ENCODE assay signal across 9 mouse cellular contexts in the genomic region with DNA sequence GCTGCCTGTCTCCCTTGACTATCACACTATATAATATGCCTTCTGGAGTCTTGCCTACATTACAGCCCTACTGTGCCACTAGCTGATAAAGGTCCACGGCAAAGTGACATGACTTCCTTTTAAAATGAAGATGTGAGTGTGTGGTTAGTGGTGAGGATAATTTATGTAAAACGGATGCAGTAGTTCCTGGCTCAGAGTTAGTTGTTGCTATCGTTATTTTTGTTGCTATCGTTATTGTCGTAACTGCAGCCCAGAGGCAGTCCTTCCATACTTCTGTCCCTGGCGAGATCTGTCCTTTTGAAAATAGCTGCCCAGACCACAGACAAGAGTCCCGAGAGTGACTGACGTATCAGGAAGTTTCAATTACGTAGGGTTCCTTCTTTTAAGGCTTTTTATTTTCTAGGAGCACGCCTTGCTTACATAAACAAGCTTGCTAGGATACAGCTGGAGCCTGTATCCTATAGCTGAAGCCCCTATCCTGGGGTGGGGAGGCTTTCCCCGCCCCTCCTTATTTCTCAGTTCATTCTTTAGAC. TPM values are rescaled to one million over a fixed set of nuclear protein-coding genes. Genes with fewer than 3 reads are reported as not detected.
A peak's percentile ranks its signal among the peaks of the same experiment; 100 is the strongest.
DNase-seq lines count a peak whose midpoint lies in the region; ATAC-seq and TF ChIP-seq lines count a peak whose summit lies in the region.
"Had no signal": no experiment of that assay in that cellular context is flagged by ENCODE, and none has a peak within 500 bp of the region (broad histone marks: within the 10 kb centered on the region; RNA-seq: fewer than 3 reads in every experiment).

No protein-coding gene starts in this region.

- WGBS in heart, adult 2 months, result 30% methylated on average over 11 of the region's 11 CpGs
- WGBS in liver, embryonic 12.5 days (ENCODE audit: insufficient replicate concordance), result 19% methylated on average over 11 of the region's 11 CpGs

- H3K4me3 ChIP-seq in heart, adult 2 months, result no peak overlapping the region
- H3K4me3 ChIP-seq in testis, adult 2 months (ENCODE audit: control insufficient read depth, low read depth, low read length), result no peak overlapping the region
- H3K4me3 ChIP-seq in liver, embryonic 12.5 days, result peak overlapping the region; percentile 22

- peak overlapping the region; percentile 54 for H3K27ac ChIP-seq in heart, adult 2 months
- H3K27ac ChIP-seq in testis, adult 2 months (ENCODE audit: control insufficient read depth, insufficient read depth, low read depth, low read length), result 0 out of 2 replicates have a peak overlapping the region, but pooled peaks have one; percentile 19
- peak overlapping the region; percentile 76 for H3K27ac ChIP-seq in liver, embryonic 12.5 days

- H3K4me2 ChIP-seq in liver, embryonic 12.5 days, result peak overlapping the region; percentile 55

- H3K36me3 ChIP-seq in heart, adult 2 months (ENCODE audit: control insufficient read depth, insufficient read depth, low read length), result no peaks in the 10 kb centered on the region
- no peaks in the 10 kb centered on the region for H3K36me3 ChIP-seq in testis, adult 2 months (ENCODE audit: control insufficient read depth, insufficient read depth, low read length)
- peaks cover 9% of the 10 kb centered on the region; the same call in 1 of the 2 replicates for H3K36me3 ChIP-seq in liver, embryonic 12.5 days
- H3K36me3 ChIP-seq: G1E had no signal

- H3K4me1 ChIP-seq in heart, adult 2 months (ENCODE audit: control insufficient read depth, insufficient read depth, low read length), result peaks cover 4% of the 10 kb centered on the region
- peaks cover 3% of the 10 kb centered on the region for H3K4me1 ChIP-seq in testis, adult 2 months (ENCODE audit: control insufficient read depth, insufficient read depth, low read length)
- H3K4me1 ChIP-seq in liver, embryonic 12.5 days, result peaks cover 75% of the 10 kb centered on the region

- DNase-seq in heart, adult 2 months, result peak in 1 of 2 experiments; percentile 37
- no peak for DNase-seq in heart, postnatal 14 days
- DNase-seq in testis, postnatal 10 days (ENCODE audit: low spot score), result no peak
- DNase-seq in right cerebral cortex, postnatal 14 days, result no peak
- DNase-seq in gastrocnemius, postnatal 14 days, result no peak
- no peak for DNase-seq in layer of hippocampus, adult 11-12 months (ENCODE audit: low spot score)

- peak; percentile 74 for ATAC-seq in liver, embryonic 12.5 days

- H3K79me2 ChIP-seq in heart, adult 2 months (replicated peaks; ENCODE audit: control insufficient read depth, insufficient read depth, low read length), result no peaks in the 10 kb centered on the region

- intact Hi-C loops in heart, adult 2 months (cut with DNase I), result no loop called here
- intact Hi-C loops in heart, postnatal 14 days (cut with DNase I), result no loop called here
- intact Hi-C loops in gastrocnemius, postnatal 14 days (cut with DNase I; ENCODE audit: low total_unique reads), result no loop called here

- TF ChIP-seq EP300 in heart, adult 2 months (IDR thresholded peaks at IDR 0.05; ENCODE audit: insufficient read depth, low read depth, low read length), result no peak

- no peak for TF ChIP-seq CTCF in heart, adult 2 months (IDR thresholded peaks at IDR 0.05)
- TF ChIP-seq CTCF in testis, adult 2 months (IDR thresholded peaks at IDR 0.05; ENCODE audit: control insufficient read depth, insufficient read depth, insufficient replicate concordance, low read depth, low read length), result no peak

- no peak for TF ChIP-seq POLR2A in heart, adult 2 months (IDR thresholded peaks at IDR 0.05; ENCODE audit: insufficient read depth, low read depth, low read length)
- no peak for TF ChIP-seq POLR2A in testis, adult 2 months (IDR thresholded peaks at IDR 0.05; ENCODE audit: control insufficient read depth, low read depth, low read length)

- H3K9me3 ChIP-seq in liver, embryonic 12.5 days (replicated peaks), result no peaks in the 10 kb centered on the region

- no peak overlapping the region for H3K9ac ChIP-seq in heart, adult 2 months (ENCODE audit: low read depth, low read length)
- H3K9ac ChIP-seq in liver, embryonic 12.5 days, result peak overlapping the region; percentile 49

- H3K27me3 ChIP-seq in heart, adult 2 months (ENCODE audit: control insufficient read depth, insufficient read depth, low read length), result no peaks in the 10 kb centered on the region
- no peaks in the 10 kb centered on the region for H3K27me3 ChIP-seq in testis, adult 2 months (ENCODE audit: control insufficient read depth, insufficient read depth, low read length)
- H3K27me3 ChIP-seq in liver, embryonic 12.5 days (replicated peaks), result no peaks in the 10 kb centered on the region

RNA-seq across cellular contexts. Expression of a gene that starts 18.4 kb away (rescaled TPM):
- total RNA-seq in heart, adult 2 months (2021), result 1 to 10 TPM; 8.0 to 8.8 TPM
- polyA plus RNA-seq in heart, adult 2 months (2012; rRNA removed), result 4.3 and 5.2 TPM in 2 replicates
- total RNA-seq in heart, postnatal 14 days (2021), result 10 to 100 TPM; 11.6 to 14.9 TPM
- polyA plus RNA-seq in testis, adult 2 months (2012; rRNA removed), result 2.2 and 4.8 TPM in 2 replicates
- 14.5 and 15.4 TPM in 2 replicates for polyA plus RNA-seq in liver, embryonic 12.5 days (2016; fragmentation: Nextera tagmentation; extraction: Ambion mirVana)
- total RNA-seq in gastrocnemius, postnatal 14 days (2021), result 1 to 10 TPM; 8.0 to 8.5 TPM
- polyA plus RNA-seq: G1E had no signal

Comparison
In these comparisons a context has a peak if more than half of its experiments do, and no peak if none do; other contexts are left out.
1. H3K27ac ChIP-seq: peak in every context shown above with its lines; median percentile 76 in liver, embryonic 12.5 days; 54 in heart, adult 2 months; 19 in testis, adult 2 months.